Mouse (Mus musculus): Measurements from ENCODE around the gene Cuta. TPM values are rescaled to one million over a fixed set of nuclear protein-coding genes. Genes with fewer than 3 reads are reported as not detected.

The Cuta gene
- polyA plus RNA-seq, 1 experiment from 2014 or later = 179 TPM

- H3K27me3 ChIP-seq (replicated peaks) = no peaks in the 10 kb centered on the region
- H3K27ac ChIP-seq = no peak overlapping the region
- no peak overlapping the region for H3K4me3 ChIP-seq (replicated peaks)
- ATAC-seq (ENCODE audit: insufficient read depth, low FRiP score, low read depth) = no peak
- no peaks in the 10 kb centered on the region for H3K9me3 ChIP-seq
- 0 out of 2 replicates have a peak, but pooled peaks cover 7% of the 10 kb centered on the region for H3K4me1 ChIP-seq
- no peaks in the 10 kb centered on the region for H3K36me3 ChIP-seq
- WGBS = 15% methylated on average over 10 of the region's 10 CpGs
- H3K9ac ChIP-seq = no peak overlapping the region
- H3K4me2 ChIP-seq = no peak overlapping the region
Measured at GRCm38 (mm10) chr17:26895578-26895977, 43.8 kb downstream of the Cuta start.

DNA sequence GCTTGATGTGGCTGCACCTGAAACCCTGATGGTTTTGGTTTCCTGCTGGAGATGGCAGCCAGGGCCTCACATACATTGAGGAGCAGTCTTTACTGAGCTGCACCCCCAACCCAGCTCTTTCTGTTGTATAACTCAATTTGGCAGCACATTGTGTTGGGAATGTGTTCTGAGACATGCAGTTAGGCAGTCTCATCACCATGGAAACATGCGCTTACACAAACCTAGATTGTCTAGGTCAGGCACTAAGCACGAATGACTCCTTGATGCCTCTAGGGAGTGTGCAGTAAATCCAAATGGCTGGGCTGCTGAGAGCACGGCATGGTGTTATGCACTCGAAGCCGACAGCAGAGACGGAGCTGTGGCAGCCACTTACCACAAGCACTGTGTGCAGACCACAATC is 45.0 kb downstream of the Cuta start:
- whole genome bisulfite sequencing = 80% methylated on average over 6 of the region's 6 CpGs
- no peak overlapping the region for H3K4me3 ChIP-seq (replicated peaks)
- H3K27ac ChIP-seq = no peak overlapping the region
- 0 out of 2 replicates have a peak, but pooled peaks cover 7% of the 10 kb centered on the region for H3K4me1 ChIP-seq
- H3K27me3 ChIP-seq (replicated peaks) = no peaks in the 10 kb centered on the region
- no peak for ATAC-seq (ENCODE audit: insufficient read depth, low FRiP score, low read depth)
- H3K4me2 ChIP-seq = no peak overlapping the region
- H3K36me3 ChIP-seq = no peaks in the 10 kb centered on the region
- no peaks in the 10 kb centered on the region for H3K9me3 ChIP-seq
- no peak overlapping the region for H3K9ac ChIP-seq

DNA sequence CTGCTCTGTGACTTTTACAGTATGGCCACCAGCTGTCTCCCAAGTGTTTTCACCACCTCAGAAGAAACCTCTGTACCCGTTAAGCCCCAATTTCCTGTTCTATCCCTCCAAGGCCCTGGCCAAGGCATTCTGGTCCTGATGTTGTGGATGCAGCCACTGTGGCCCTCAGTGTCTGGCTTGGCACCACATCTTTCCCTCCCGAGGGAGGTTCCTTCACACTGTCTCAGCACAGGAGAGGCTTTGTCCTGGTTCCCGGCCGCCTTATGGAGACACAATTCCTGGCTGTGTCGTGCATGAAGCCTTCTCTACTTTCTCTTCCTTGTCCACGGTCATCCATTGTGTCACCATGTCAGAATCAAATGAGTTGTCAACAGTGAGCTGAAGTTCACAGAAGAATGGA is 45.9 kb downstream of the Cuta start:
- no peak overlapping the region for H3K27ac ChIP-seq
- WGBS = 60% methylated on average over 6 of the region's 6 CpGs

DNA sequence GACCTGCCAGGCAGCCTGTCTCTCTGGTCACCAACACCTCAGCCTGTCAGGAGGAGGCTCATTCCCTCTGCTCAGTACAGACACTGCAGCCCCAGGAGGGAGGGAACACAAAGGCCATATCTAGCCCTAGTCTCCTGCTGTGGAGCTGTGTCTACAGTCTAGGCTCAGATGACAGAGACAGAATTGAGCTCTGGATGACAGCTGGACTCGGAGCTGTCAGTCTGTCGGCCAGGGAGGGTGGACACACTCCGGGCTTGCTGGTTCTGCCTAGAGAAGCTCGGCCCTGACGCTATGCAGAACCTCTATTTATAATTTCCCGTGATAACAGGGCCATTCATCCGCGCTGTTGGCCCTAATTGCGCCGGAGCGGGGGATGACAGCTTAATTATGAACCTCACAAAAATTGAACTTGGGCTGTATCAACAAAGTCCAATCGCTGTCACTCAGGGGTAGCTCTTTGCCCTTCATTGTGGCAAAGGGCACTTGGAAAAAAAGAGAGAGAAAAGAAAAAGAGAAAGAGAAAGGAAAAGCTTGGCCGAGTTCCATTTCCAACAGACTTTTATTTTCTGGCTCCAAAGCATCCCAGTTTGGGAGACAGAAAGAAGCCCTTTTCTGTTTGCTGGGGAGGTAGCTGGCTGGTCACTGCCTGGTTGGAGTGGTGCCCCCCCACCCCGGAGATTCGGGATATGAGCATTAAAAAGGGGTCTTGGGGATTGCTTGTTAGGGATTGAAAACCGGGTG is 46.6 kb downstream of the Cuta start:
- Histone ChIP-seq H3K4me1 (0 out of 2 replicates have a peak, but pooled peaks cover 7% of the 10 kb centered on the region), H3K9me3 (no peaks in the 10 kb centered on the region), H3K27ac (peak overlapping the region; percentile 62), H3K27me3 (replicated peaks) (no peaks in the 10 kb centered on the region), H3K4me2 (peak overlapping the region; percentile 29; the same call in 1 of the 2 replicates), H3K36me3 (no peaks in the 10 kb centered on the region), H3K9ac (no peak overlapping the region), H3K4me3 (replicated peaks) (0 out of 2 replicates have a peak overlapping the region, but pooled peaks have one; percentile 5)
- ATAC-seq (ENCODE audit: insufficient read depth, low FRiP score, low read depth) = peak; percentile 40
- 36% methylated on average over 16 of the region's 16 CpGs for WGBS

More for the DNA sequence above, 45.9 kb downstream of the Cuta start:
- H3K9me3 ChIP-seq = no peaks in the 10 kb centered on the region
- H3K36me3 ChIP-seq = no peaks in the 10 kb centered on the region
- H3K4me1 ChIP-seq = 0 out of 2 replicates have a peak, but pooled peaks cover 7% of the 10 kb centered on the region
- no peak for ATAC-seq (ENCODE audit: insufficient read depth, low FRiP score, low read depth)
- H3K4me2 ChIP-seq = no peak overlapping the region
- H3K4me3 ChIP-seq (replicated peaks) = no peak overlapping the region
- H3K9ac ChIP-seq = no peak overlapping the region
- no peaks in the 10 kb centered on the region for H3K27me3 ChIP-seq (replicated peaks)

GRCm38 (mm10) chr17:26887926-26888325 is 51.4 kb downstream of the Cuta start:
- ATAC-seq (ENCODE audit: insufficient read depth, low FRiP score, low read depth) = no peak
- H3K27me3 ChIP-seq (replicated peaks) = 0 out of 2 replicates have a peak, but pooled peaks cover 3% of the 10 kb centered on the region

DNA sequence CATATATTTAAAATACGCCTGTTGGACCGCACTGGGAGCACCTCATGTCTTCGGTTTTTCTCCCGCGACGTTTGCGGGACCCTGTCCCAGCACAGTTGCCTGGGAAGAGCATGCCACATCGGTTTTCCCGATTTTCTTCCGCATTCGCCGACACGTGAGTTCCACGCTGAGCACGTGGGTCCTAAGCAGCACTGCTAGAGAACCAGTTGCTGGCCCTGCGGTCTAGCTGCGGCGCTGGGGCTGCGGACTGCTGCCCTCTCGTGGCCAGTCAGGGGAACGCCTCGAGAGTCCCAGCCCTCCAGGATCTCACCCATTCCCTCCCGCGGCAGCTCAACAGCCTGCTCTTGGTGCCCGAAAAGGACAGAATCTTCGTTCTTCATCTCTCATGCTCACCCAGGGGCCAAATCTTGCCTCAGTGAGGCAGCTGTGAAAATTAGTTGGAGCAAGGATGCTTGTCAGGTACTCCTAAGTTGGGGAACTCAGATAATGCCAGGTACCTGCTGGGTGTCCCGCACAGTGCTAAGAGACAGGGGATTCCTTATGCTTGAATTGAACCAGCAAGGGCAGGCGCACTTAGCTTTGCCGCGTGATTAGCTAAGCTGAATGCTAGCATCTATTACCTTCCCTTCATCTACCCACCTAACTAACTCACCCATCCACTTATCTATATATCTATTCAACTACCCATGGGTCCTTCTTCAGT is 53.2 kb downstream of the Cuta start:
- peak; percentile 83 for ATAC-seq (ENCODE audit: insufficient read depth, low FRiP score, low read depth)
- no peaks in the 10 kb centered on the region for H3K9me3 ChIP-seq
- H3K9ac ChIP-seq = peak overlapping the region; percentile 13; the same call in 1 of the 2 replicates
- H3K27me3 ChIP-seq (replicated peaks) = 0 out of 2 replicates have a peak, but pooled peaks cover 3% of the 10 kb centered on the region
- peak overlapping the region; percentile 76 for H3K4me2 ChIP-seq
- no peak overlapping the region for H3K27ac ChIP-seq
- no peaks in the 10 kb centered on the region for H3K36me3 ChIP-seq
- H3K4me1 ChIP-seq = peaks cover 21% of the 10 kb centered on the region
- WGBS = 9% methylated on average over 30 of the region's 30 CpGs
- H3K4me3 ChIP-seq (replicated peaks) = peak overlapping the region; percentile 44

More at GRCm38 (mm10) chr17:26887926-26888325, 51.4 kb downstream of the Cuta start:
- H3K9ac ChIP-seq = no peak overlapping the region
- WGBS = 16% methylated on average over 3 of the region's 3 CpGs
- H3K9me3 ChIP-seq = no peaks in the 10 kb centered on the region
- no peak overlapping the region for H3K4me3 ChIP-seq (replicated peaks)
- H3K36me3 ChIP-seq = no peaks in the 10 kb centered on the region
- peaks cover 25% of the 10 kb centered on the region for H3K4me1 ChIP-seq
- H3K4me2 ChIP-seq = no peak overlapping the region
- no peak overlapping the region; the same call in 1 of the 2 replicates for H3K27ac ChIP-seq

DNA sequence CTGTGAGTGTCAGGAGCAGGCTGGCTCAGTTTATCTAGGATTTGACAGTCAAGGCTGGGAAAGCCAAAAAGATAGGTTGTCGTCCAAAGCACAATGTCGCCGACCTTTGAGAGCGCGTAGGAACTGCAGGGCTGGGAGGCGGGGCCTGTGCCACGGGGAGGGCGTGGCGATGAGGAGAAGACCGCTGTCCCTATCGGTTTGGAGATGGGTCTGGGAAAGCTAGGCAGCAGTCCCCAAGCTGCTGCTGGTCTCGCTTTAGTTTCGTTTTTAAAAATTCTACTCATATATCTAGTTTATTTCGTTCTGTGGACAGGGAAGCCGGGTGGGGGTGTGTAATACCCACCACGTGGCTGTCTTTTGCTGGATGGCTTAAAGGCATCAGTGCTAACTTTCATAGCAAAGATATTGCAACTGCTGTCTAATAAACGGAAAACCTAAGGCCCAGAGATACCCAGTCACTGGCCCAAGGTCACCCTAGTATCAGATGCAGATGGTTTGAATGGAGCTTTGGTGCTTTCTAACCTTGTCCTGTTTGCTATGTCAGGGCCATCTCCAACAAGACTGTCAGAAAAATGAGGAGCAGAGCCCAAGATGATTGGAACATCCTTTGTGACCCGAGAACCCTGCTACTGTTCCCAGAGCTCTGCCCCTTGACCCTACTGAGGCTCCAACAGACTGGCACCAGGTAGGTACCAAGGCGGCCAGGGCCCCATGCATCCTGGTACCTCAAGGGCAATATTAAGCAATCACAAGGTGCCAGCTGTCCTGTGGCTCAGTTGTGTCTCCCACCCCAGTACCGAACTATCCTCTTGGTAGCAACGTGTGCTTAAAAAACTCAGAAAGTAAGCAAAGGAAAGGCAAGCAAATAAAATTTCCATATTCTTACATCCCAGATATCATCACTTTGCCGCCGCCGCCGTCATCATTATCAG is 54.1 kb downstream of the Cuta start:
- peak; percentile 67; the same call in 1 of the 2 replicates for ATAC-seq (ENCODE audit: insufficient read depth, low FRiP score, low read depth)
- Histone ChIP-seq H3K36me3 (no peaks in the 10 kb centered on the region), H3K4me2 (peak overlapping the region; percentile 76), H3K27me3 (replicated peaks) (0 out of 2 replicates have a peak, but pooled peaks cover 3% of the 10 kb centered on the region), H3K9ac (peak overlapping the region; percentile 35; the same call in 1 of the 2 replicates), H3K9me3 (no peaks in the 10 kb centered on the region), H3K4me3 (replicated peaks) (peak overlapping the region; percentile 44), H3K4me1 (peaks cover 21% of the 10 kb centered on the region), H3K27ac (peak overlapping the region; percentile 33; the same call in 1 of the 2 replicates)
- WGBS = 17% methylated on average over 25 of the region's 25 CpGs

Small RNA genes lying within 50 kb of the gene (microRNA-seq; reads per million reads assigned to microRNA genes)
- gene Gm27775 (not detected), gene Mir3083 (not detected), gene Mir6968 (not detected)

Other genes with a start within 250 kb of the Cuta start
- gene Crebrf, start 223.9 kb downstream of the Cuta start, polyA plus RNA-seq (2015; fragmentation: Nextera tagmentation; extraction: Ambion mirVana) = 8.1 and 10.1 TPM in 2 replicates
- gene Bnip1, start 158.5 kb downstream of the Cuta start, polyA plus RNA-seq (2015; fragmentation: Nextera tagmentation; extraction: Ambion mirVana) = 42.9 and 45.5 TPM in 2 replicates
- gene Nkx2-5, start 94.6 kb downstream of the Cuta start, polyA plus RNA-seq (2015; fragmentation: Nextera tagmentation; extraction: Ambion mirVana) = 9.2 and 15.4 TPM in 2 replicates
- 6.1 and 7.6 TPM in 2 replicates for gene Kifc5b, start 22.5 kb downstream of the Cuta start, polyA plus RNA-seq (2015; fragmentation: Nextera tagmentation; extraction: Ambion mirVana)
- 8.5 and 8.7 TPM in 2 replicates for gene Phf1, start 6.5 kb downstream of the Cuta start, polyA plus RNA-seq (2015; fragmentation: Nextera tagmentation; extraction: Ambion mirVana)
- 2.0 and 2.2 TPM in 2 replicates for gene Syngap1, start 1.7 kb upstream of the Cuta start, polyA plus RNA-seq (2015; fragmentation: Nextera tagmentation; extraction: Ambion mirVana)
- gene Zbtb9, start 33.6 kb upstream of the Cuta start, polyA plus RNA-seq (2015; fragmentation: Nextera tagmentation; extraction: Ambion mirVana) = 13.3 and 14.9 TPM in 2 replicates
- gene Bak1, start 89.4 kb upstream of the Cuta start, polyA plus RNA-seq (2015; fragmentation: Nextera tagmentation; extraction: Ambion mirVana) = 4.6 and 5.7 TPM in 2 replicates
- 10.8 and 12.3 TPM in 2 replicates for gene Itpr3, start 117.7 kb upstream of the Cuta start, polyA plus RNA-seq (2015; fragmentation: Nextera tagmentation; extraction: Ambion mirVana)
- 267 and 309 TPM in 2 replicates for gene Uqcc2, start 194.3 kb upstream of the Cuta start, polyA plus RNA-seq (2015; fragmentation: Nextera tagmentation; extraction: Ambion mirVana)
- 0.18 and 0.21 TPM in 2 replicates for gene Ip6k3, start 228.2 kb upstream of the Cuta start, polyA plus RNA-seq (2015; fragmentation: Nextera tagmentation; extraction: Ambion mirVana)

All from stomach, embryonic 15.5 days (tissue).